Mouse (Mus musculus) spleen, adult 12 weeks (tissue): ENCODE data around the gene Swt1.
"Not testable (repeated sequence)": the region's sequence is repeated elsewhere in the genome, so short reads cannot be mapped to it uniquely, and the experiment has no call there.

Source experiments
- DNase-seq: peaks from one replicate; pipeline ENCODE4 v3.0.0; 2022; ENCODE audit warnings: low spot score

Gene Swt1

DNA sequence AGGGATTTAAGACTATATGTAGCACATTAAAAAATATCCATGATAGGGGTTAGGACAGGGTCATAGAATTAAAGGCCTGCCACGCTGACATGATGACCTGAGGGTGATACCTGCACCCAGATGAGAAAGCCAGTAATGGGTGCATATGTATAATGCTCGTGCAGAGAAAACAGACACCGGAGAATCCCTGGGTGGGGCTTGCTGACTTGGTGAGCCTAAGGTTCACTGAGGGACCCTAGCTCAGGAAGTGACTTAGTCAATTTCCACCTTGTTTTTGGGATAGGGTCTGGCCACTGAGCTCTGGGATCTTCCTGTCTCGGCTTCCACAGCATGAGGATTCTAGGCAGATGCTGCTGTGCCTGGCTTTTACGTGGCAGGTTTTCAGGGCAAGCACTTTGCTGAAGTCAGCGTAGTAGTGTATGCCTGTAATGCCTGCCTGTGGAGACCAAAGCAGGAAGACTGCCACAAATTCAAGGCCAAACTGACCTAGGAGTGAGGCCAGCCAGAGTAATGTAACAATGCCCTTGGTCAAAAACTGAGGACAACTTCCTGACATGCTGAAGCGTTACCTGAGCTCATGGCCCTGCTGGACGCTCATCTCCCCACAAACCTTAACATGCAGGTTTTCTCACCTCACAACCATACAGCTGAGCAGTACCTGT, 61.2 kb downstream of the Swt1 start:
- DNase-seq = no peak

- DNase-seq = no peak
These were observed 68.9 kb downstream of the Swt1 start for GRCm38 (mm10) chr1:151359374-151359773.

DNA sequence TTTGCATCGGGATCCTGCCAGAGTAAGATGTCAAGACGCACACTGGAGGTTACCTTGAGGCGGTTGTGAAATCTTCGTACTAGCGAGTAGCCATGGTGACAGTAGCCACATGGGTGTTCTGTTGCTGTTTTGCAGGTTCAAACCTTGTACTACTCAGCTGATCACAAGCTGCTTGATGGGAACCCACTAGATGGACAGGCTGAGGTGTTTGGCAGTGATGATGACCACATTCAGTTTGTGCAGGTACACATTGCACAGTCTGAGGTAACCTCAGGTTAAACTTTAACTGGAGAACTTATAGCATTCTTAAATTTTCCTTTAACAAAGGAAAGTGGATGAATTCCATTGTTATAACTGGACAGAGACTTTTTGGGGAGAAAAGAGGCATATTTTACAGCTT, 72.3 kb downstream of the Swt1 start:
- no peak for DNase-seq

DNA sequence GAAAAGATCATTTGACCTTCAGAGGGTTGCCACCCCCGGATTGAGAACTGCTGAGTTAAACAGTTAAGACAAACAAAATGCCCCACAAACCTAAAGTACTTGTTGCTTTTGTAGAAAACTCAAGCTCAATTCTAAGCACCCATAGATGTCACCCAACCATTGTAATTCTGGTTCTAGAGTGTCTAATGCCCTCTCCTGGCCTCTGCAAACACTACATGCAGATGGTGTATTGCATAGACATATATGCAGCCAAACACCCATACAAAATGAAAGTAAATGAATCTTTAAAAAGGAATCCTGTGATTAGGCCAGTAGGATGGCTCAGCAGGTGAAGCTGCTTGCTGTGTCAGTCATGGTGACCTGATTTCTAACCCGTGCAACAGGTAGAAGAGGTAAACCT, 75.3 kb downstream of the Swt1 start:
- peak; percentile 11 for DNase-seq

DNA sequence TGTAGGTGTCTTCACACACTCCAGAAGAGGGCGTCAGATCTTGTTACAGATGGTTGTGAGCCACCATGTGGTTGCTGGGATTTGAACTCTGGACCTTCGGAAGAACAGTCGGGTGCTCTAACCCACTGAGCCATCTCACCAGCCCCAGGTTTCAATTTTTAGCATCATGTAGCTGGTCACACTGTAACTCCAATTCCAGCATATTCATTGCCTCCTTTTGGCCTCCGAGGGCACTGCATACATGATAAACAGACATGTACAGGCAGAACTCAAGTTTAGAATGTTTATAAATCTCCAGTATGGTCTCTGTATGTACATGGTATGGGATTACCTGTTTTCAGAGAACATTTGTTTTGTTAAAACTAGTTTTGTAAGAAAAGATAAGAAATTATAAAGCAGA, 80.0 kb downstream of the Swt1 start:
- not testable (repeated sequence) for DNase-seq

DNA sequence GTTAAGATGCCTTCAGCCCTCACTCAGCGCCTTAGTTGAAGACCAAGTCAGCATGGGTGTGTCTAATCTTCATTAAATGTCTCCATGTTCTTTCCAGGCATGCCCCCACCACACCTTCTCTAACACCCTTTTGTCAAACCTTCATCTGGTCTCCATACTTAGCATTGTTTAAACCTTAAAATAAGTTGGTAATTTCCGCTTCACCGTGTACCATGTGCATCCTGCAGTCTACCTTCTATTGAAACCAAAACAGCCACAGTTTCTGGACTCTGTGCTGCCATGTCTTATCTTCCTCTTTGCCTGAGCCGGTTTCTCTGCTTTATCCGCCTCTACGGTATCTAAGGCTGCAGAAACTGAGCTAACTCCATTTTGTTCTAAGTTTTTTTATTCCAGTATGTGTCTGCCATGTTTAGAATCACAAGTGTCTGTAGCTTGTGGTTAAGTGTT, 81.6 kb downstream of the Swt1 start:
- DNase-seq = peak; percentile 31

GRCm38 (mm10) chr1:151345863-151346195, 82.4 kb downstream of the Swt1 start:
- DNase-seq = no peak

DNA sequence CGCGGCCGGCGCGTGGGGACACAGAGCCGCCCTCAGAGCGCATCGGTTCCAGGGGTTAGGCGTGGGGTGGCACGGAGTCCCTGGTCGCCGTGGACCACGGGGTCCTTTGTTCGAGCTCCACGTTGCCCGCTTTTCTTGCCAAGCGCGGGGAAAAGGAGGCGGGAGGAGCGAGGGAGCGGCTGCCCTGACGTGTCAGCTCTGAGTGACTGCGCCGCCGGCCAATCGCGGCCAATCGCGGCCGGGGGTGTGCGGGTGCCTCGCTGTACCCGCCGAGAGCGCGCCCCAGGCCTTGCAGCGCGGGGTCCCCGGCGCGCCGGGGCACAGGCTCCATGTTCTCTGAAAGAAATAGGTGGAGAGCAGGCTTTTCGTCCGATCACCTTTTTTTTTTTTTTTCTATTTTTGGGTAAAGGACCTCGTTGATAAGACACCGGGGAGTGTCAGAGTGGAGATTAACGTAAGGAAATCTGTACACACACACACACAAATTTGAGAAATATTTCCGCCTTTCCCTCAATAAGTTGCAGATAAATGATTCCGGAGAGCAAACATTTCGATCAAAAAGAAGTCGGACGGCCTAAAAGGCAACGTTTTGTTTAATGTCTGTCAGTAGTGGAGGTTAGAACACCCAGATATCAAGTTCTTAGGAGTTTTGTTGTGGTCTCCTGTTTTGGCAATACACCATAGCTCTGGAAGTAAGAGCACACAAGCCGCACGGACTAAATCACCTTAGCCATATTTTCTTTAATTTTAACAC, 83.0 kb downstream of the Swt1 start:
- DNase-seq = peak; percentile 88

DNA sequence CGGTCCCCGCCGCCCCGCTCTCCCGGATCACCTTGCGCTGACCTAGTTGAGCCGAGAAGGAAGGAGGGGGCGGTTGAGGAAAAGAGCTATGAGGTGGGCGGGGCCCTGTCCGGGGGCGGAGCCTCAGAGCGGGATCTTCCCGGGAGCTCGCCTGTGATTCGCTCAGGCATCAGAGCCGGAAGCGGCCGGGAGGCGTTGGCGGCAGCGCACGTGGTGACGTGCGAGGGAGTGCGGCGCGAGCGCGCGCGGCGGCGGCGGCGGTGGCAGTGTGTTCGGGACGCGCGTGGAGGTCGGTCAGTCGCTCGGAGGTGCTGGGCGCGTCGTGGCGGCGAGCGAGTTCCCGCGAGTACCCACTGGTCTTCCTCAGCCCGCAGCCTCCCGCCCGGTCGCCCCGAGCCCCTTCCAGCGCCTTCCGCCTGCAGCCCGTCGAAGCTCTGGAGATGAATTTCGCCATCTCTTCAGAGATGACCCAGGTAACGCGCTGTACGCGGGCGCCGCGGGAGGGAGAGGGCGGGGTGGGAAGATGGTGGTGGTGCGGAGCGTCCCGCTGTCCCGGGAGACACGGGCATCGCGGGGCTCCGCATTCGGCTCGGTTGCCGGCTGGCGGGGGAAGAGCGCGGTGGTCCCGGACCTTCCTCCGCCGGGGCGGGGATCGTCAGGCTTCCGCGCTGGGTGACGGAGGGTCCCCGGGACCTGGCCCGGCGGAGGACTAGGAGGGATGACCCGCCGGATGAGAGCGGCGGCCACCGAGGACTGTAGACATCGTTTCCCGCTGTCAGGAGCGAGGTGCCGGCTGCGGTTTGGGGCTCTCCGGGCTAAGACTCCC, 83.8 kb downstream of the Swt1 start, which contains the start of gene Ivns1abp:
Ivns1abp (plus strand) TSS at position 195 of the 826 bp plus-strand sequence.
- DNase-seq = peak; percentile 94

- DNase-seq = peak; percentile 1
These were observed 84.5 kb downstream of the Swt1 start for GRCm38 (mm10) chr1:151343571-151344282.

DNA sequence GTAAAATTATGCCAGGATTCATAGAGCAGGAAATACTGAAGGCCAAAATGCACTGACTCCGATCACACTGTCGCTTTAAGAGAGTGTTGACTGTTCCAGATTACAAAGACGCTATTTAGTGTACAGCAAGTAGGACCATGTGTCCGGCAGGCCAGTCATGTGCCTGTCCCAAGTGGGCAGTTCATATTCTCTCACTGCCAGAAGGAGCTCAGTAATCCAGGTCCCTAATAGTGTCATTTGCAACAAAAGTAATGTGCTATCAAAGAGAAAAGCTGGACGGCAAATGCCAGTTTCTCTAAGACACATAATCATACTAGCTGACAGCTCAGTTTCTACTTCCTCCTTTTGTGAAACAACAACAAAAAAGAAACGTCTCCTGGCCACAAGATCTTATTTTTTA, 85.3 kb downstream of the Swt1 start:
- DNase-seq = peak; percentile 1

- DNase-seq = no peak
These were observed 85.9 kb downstream of the Swt1 start for GRCm38 (mm10) chr1:151342311-151342710.

DNA sequence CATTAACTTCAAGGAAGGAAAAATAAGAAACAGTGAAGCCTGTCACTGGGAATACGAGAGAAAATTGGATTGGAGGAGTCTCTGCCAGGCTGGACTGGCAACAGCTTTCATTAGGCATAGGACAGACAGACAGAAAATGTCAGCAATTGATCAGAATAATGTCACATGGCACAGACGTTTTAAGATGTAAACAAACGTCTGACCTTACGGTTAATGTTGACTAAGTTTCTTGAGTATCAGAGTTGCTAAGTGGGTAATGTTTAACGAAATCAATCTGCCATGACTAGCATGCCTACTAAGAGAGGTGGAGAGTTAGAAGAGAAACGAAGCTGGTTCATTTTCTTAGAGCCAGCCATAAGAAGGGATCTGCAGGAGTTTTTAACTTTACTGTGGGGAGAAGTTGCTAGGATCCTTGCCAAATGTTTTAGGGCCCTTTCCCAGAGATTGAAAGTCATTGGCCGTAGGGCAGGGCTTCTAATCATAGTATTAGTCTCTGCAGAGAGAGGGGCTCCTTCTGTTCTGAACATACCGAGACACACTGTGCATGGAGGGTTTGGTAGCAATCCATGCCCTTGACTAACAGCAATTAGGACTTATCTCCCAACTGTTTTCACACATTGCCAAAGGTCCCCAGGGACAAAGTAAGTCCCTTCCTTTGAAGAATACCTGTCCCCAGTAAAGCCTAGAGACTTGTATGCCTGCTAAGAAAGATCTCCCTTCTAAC, 86.8 kb downstream of the Swt1 start:
- no peak for DNase-seq

GRCm38 (mm10) chr1:151338941-151339340, 89.3 kb downstream of the Swt1 start:
- DNase-seq = no peak

GRCm38 (mm10) chr1:151338234-151338633, 90.0 kb downstream of the Swt1 start:
- no peak for DNase-seq

DNA sequence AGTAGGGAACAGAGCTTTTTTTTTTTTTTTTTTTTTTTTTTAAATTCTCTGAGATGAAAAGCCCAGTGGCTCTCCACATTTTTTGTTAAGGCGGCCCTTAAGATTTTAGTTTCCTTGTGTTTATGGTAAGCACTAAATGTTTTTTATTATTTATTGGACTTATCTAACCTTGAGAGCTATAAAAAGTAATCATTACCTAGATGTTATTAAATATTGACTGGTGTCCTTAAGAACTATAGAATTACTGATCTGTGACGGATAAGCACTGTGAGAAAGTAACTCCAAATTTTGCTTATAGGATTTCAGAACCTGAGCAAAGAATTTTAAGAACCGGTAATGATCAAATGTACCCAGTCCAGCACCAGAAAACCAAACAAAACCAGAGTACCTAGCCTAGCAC, 95.4 kb downstream of the Swt1 start:
- DNase-seq = no peak

DNA sequence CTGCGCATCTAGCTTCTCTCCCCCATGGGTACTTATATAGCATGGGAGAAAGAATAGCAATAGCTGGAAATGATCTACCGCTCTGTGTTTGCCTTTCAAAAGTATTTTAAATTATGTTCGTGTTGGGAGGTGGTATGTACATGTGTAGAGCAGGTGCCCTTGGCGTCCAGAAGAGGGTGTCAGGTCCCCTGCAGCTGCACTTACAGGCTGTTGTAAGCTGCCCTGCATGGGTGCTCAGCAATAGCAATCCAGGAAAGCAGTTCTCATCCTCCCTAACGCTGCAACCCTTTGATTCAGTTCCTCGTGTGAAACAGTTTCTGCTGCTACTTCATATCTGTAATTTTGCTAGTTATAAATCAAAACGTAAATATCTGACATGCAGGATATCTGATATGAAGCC, 98.7 kb downstream of the Swt1 start:
- no peak for DNase-seq

DNA sequence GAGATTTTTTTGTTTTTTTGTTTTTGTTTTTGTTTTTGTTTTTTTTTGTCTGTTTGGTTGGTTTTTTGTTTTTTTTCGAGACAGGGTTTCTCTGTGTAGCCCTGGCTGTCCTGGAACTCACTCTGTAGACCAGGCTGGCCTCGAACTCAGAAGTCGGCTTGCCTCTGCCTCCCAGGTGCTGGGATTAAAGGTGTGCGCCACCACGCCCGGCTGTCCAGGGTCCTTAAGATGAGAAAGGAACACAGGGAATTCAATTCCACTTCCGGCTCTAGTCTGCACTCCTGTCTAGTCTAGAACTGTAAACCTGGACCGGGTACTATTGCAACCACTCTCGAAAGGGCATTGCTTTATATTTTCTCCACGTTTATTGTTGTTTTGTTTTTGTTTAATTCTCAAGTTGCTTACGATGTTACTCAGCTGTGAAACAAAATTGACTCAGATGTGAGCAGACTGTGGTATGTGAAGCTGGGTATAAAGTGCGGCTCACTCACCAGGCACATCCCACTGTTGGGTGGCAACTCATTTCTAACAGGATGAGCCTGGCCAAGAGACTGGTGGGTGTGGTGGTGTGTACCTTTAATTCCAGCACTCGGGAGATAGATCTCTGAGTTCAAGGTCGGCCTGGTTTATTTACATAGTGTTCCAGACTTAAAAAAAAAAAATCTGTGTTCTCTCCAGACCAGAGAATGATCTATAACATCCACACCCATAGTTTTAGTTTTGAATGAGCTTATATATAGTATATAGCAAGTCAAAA, 99.7 kb downstream of the Swt1 start:
- no peak for DNase-seq

- no peak for DNase-seq
These were observed 102.9 kb downstream of the Swt1 start for GRCm38 (mm10) chr1:151325328-151325727.

GRCm38 (mm10) chr1:151320408-151320807, 107.8 kb downstream of the Swt1 start:
- no peak for DNase-seq

- DNase-seq = no peak
These were observed 109.0 kb downstream of the Swt1 start for GRCm38 (mm10) chr1:151319267-151319666.
